In genomic region chr4:48225173-48225572, GRCm38 (mm10) we compare ENCODE assay signal across 8 mouse cellular contexts. TPM values are rescaled to one million over a fixed set of nuclear protein-coding genes. Genes with fewer than 3 reads are reported as not detected.
A peak's percentile ranks its signal among the peaks of the same experiment; 100 is the strongest.
DNase-seq lines count a peak whose midpoint lies in the region; ATAC-seq lines count a peak whose summit lies in the region.
"Had no signal": no experiment of that assay in that cellular context is flagged by ENCODE, and none has a peak within 500 bp of the region (broad histone marks: within the 10 kb centered on the region; RNA-seq: fewer than 3 reads in every experiment).

No protein-coding gene starts in this region.

- H3K36me3 ChIP-seq in forebrain, embryonic 12.5 days (replicated peaks), result no peaks in the 10 kb centered on the region
- H3K36me3 ChIP-seq: limb, embryonic 15.5 days had no signal

- H3K27me3 ChIP-seq in forebrain, embryonic 12.5 days, result no peaks in the 10 kb centered on the region
- H3K27me3 ChIP-seq: limb, embryonic 15.5 days had no signal

- no peak overlapping the region for H3K4me3 ChIP-seq in forebrain, embryonic 12.5 days (replicated peaks)
- H3K4me3 ChIP-seq: limb, embryonic 15.5 days had no signal

- peak; percentile 79 for DNase-seq in NIH3T3 (ENCODE audit: low read depth)
- peak; percentile 28 for DNase-seq in c-Kit-positive CD71-negative TER-119-negative erythroid progenitor cells, embryonic 14.5 days (ENCODE audit: low read depth)
- DNase-seq in hindlimb bud, embryonic 11.5 days (ENCODE audit: extremely low spot score, low read depth, low spot score), result peak; percentile 12
- DNase-seq in layer of hippocampus, postnatal 36 days, result peak; percentile 16 to 50
- peak; percentile 31 for DNase-seq in right cerebral cortex, postnatal 14 days

- peak; percentile 46; the same call in 1 of the 2 replicates for ATAC-seq in forebrain, embryonic 12.5 days (ENCODE audit: low FRiP score)
- ATAC-seq in megakaryocyte, adult 5-6 weeks (ENCODE audit: poor library complexity, severe bottlenecking), result peak; percentile 78

- no peak overlapping the region for H3K9ac ChIP-seq in forebrain, embryonic 12.5 days
- H3K9ac ChIP-seq: limb, embryonic 15.5 days had no signal

- no peak overlapping the region for H3K4me2 ChIP-seq in forebrain, embryonic 12.5 days
- H3K4me2 ChIP-seq: limb, embryonic 15.5 days had no signal

- no peak overlapping the region for H3K27ac ChIP-seq in forebrain, embryonic 12.5 days
- H3K27ac ChIP-seq: limb, embryonic 15.5 days had no signal

- H3K4me1 ChIP-seq in forebrain, embryonic 12.5 days, result peaks cover 3% of the 10 kb centered on the region; the same call in 1 of the 2 replicates
- H3K4me1 ChIP-seq: limb, embryonic 15.5 days had no signal

- H3K9me3 ChIP-seq in forebrain, embryonic 12.5 days, result no peaks in the 10 kb centered on the region
- H3K9me3 ChIP-seq: limb, embryonic 15.5 days had no signal

- WGBS in forebrain, embryonic 12.5 days, result 16% methylated on average over 2 of the region's 2 CpGs

RNA-seq across cellular contexts. Expression of gene Erp44, which starts 54.2 kb away (rescaled TPM):
- 66.0 and 68.0 TPM in 2 replicates for polyA plus RNA-seq in forebrain, embryonic 12.5 days (2016; fragmentation: Nextera tagmentation; extraction: Ambion mirVana)
- total RNA-seq in layer of hippocampus, postnatal 36 days (2021), result 10 to 100 TPM; 35.5 to 37.2 TPM
- total RNA-seq in megakaryocyte, adult 5-6 weeks (2015), result 77.7 and 87.1 TPM in 2 replicates
- total RNA-seq in megakaryocyte, adult 5-6 weeks (2017), result 75.8 and 80.7 TPM in 2 replicates

RNA-seq across cellular contexts. Expression of gene Invs, which starts 54.4 kb away (rescaled TPM):
- 8.7 and 10.5 TPM in 2 replicates for polyA plus RNA-seq in forebrain, embryonic 12.5 days (2016; fragmentation: Nextera tagmentation; extraction: Ambion mirVana)
- 10 to 100 TPM; 13.3 to 15.5 TPM for total RNA-seq in layer of hippocampus, postnatal 36 days (2021)
- total RNA-seq in megakaryocyte, adult 5-6 weeks (2015), result 4.0 TPM in 2 replicates
- 4.0 and 4.4 TPM in 2 replicates for total RNA-seq in megakaryocyte, adult 5-6 weeks (2017)

Comparison
In these comparisons a context has a peak if more than half of its experiments do, and no peak if none do; other contexts are left out.
1. DNase-seq: peak in every context shown above with its lines; median percentile 79 in NIH3T3; 33 in layer of hippocampus, postnatal 36 days; 31 in right cerebral cortex, postnatal 14 days; 28 in c-Kit-positive CD71-negative TER-119-negative erythroid progenitor cells, embryonic 14.5 days; 12 in hindlimb bud, embryonic 11.5 days.